Mouse (Mus musculus) stomach, embryonic 15.5 days (tissue): Measurements from ENCODE around the gene Fgr. TPM values are rescaled to one million over a fixed set of nuclear protein-coding genes. Genes with fewer than 3 reads are reported as not detected.

Source experiments
- ATAC-seq: fragments of 200-750 bp; cut with Nextera tagmentation; 2 replicates; pipeline ENCODE4 v1.8.0; 2017; ENCODE audit warnings: low read depth, moderate number of reproducible peaks, moderate TSS enrichment; ENCODE audit not compliant: insufficient read depth, low FRiP score
- H3K27ac ChIP-seq: fragments of 300-500 bp; sonication (generic); 2 replicates; pipeline ENCODE4 v1.5.1; 2015; ENCODE audit warnings: mild to moderate bottlenecking, inconsistent platforms
- H3K27me3 ChIP-seq: fragments of 300-500 bp; sonication (generic); replicated peaks from 2 replicates; pipeline ENCODE4 v1.6.1; 2015; ENCODE audit warnings: inconsistent platforms
- H3K36me3 ChIP-seq: fragments of 300-500 bp; sonication (generic); 2 replicates; pipeline ENCODE4 v1.6.1; 2015; ENCODE audit warnings: inconsistent platforms
- H3K4me1 ChIP-seq: fragments of 300-500 bp; sonication (generic); 2 replicates; pipeline ENCODE4 v1.6.1; 2015; ENCODE audit warnings: inconsistent platforms
- H3K4me2 ChIP-seq: fragments of 300-500 bp; sonication (generic); 2 replicates; pipeline ENCODE4 v1.6.1; 2015; ENCODE audit warnings: mild to moderate bottlenecking, inconsistent platforms
- H3K4me3 ChIP-seq: fragments of 300-500 bp; sonication (generic); replicated peaks from 2 replicates; pipeline ENCODE4 v1.5.1; 2015; ENCODE audit warnings: inconsistent platforms
- H3K9ac ChIP-seq: fragments of 300-500 bp; sonication (generic); 2 replicates; pipeline ENCODE4 v1.6.1; 2015; ENCODE audit warnings: inconsistent platforms
- H3K9me3 ChIP-seq: fragments of 300-500 bp; sonication (generic); 2 replicates; pipeline ENCODE4 v1.6.1; 2016; ENCODE audit warnings: inconsistent platforms
- WGBS: fragments of 180-500 bp; shearing (Covaris S2); methylation state at CpG from one replicate; pipeline ENCODE4 v1.1.7; 2015; 5-methylcytosine and 5-hydroxymethylcytosine counted together
- polyA plus RNA-seq: library from polyadenylated mRNA; unstranded; fragments of >200 nt; fragmentation: Nextera tagmentation; extraction: Ambion mirVana; gene quantifications from 2 replicates; pipeline ENCODE4 v1.2.1, GENCODE M21; 2015

The Fgr gene
- polyA plus RNA-seq, 1 experiment from 2014 or later, result 1.6 TPM

GRCm38 (mm10) chr4:132960864-132961639, 12.8 kb upstream of the Fgr start:
- Histone ChIP-seq H3K9me3 (no peaks in the 10 kb centered on the region), H3K27me3 (no peaks in the 10 kb centered on the region), H3K27ac (no peak overlapping the region; the same call in 1 of the 2 replicates), H3K4me1 (peaks cover 29% of the 10 kb centered on the region), H3K4me3 (no peak overlapping the region), H3K9ac (no peak overlapping the region), H3K4me2 (no peak overlapping the region), H3K36me3 (no peaks in the 10 kb centered on the region)
- ATAC-seq, result no peak
- 49% methylated on average over 13 of the region's 13 CpGs for WGBS

DNA sequence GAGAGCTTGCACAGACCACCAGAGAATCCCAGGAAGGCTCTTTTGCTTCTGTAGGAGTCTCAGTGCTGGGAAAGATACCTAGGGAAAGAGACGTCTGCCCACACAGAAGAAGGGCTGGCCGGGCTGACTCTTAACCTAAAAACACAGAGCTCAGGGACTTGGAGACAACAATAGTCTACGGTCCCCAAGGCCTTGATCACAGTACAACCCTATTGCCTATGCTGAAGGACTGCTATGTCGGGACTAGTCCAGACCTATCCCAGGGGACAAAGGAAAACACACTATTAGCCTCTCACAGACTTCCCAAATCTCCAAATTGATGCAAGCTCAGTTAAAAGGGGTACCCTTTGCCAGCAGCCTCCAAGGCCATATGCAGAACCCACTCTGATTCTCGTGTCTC, 12.0 kb upstream of the Fgr start:
- Histone ChIP-seq H3K9ac (no peak overlapping the region), H3K27ac (no peak overlapping the region), H3K4me2 (no peak overlapping the region), H3K4me3 (no peak overlapping the region), H3K4me1 (peaks cover 29% of the 10 kb centered on the region), H3K36me3 (no peaks in the 10 kb centered on the region), H3K27me3 (no peaks in the 10 kb centered on the region), H3K9me3 (no peaks in the 10 kb centered on the region)
- no peak for ATAC-seq
- 77% methylated on average over 5 of the region's 5 CpGs for WGBS

GRCm38 (mm10) chr4:132962628-132963027, 11.3 kb upstream of the Fgr start:
- H3K4me2 ChIP-seq, result no peak overlapping the region
- H3K4me3 ChIP-seq, result no peak overlapping the region
- no peak for ATAC-seq
- peaks cover 29% of the 10 kb centered on the region for H3K4me1 ChIP-seq
- 83% methylated on average over 4 of the region's 4 CpGs for WGBS
- no peak overlapping the region for H3K9ac ChIP-seq
- no peaks in the 10 kb centered on the region for H3K36me3 ChIP-seq
- no peaks in the 10 kb centered on the region for H3K9me3 ChIP-seq
- no peak overlapping the region for H3K27ac ChIP-seq
- H3K27me3 ChIP-seq, result no peaks in the 10 kb centered on the region

- ATAC-seq, result no peak
- H3K9ac ChIP-seq, result no peak overlapping the region
Observed at GRCm38 (mm10) chr4:132963436-132963835, 10.5 kb upstream of the Fgr start.

GRCm38 (mm10) chr4:132964064-132964463, 9.8 kb upstream of the Fgr start:
- Histone ChIP-seq H3K9ac (no peak overlapping the region), H3K27me3 (no peaks in the 10 kb centered on the region), H3K4me3 (no peak overlapping the region), H3K27ac (no peak overlapping the region), H3K9me3 (no peaks in the 10 kb centered on the region), H3K4me1 (peaks cover 26% of the 10 kb centered on the region), H3K36me3 (no peaks in the 10 kb centered on the region), H3K4me2 (no peak overlapping the region)
- 44% methylated on average over 3 of the region's 3 CpGs for WGBS
- no peak for ATAC-seq

More at GRCm38 (mm10) chr4:132963436-132963835, 10.5 kb upstream of the Fgr start:
- no peaks in the 10 kb centered on the region for H3K36me3 ChIP-seq
- no peak overlapping the region for H3K27ac ChIP-seq
- no peaks in the 10 kb centered on the region for H3K9me3 ChIP-seq
- H3K27me3 ChIP-seq, result no peaks in the 10 kb centered on the region
- no peak overlapping the region for H3K4me3 ChIP-seq
- H3K4me1 ChIP-seq, result peaks cover 33% of the 10 kb centered on the region
- WGBS, result 49% methylated on average over 2 of the region's 2 CpGs
- no peak overlapping the region for H3K4me2 ChIP-seq

DNA sequence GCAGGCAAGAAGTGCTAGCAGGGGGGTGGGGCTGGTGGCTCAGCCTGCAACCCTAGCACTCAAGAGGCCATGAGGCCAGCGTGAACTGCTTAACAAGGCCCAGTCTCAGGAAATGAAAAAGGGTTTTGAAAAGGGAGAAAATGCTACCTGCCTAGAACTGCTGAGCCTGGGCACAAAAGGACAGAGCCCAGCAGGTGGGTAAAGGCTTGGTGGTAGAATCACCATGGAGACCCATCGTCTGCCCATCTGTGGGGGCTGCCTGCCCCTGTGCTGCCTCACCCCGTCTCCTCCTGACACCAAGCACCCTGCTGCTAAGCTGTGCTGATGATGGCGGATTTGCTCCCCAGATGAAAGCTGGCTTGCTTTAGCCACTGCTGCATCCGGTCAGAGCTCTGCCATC, 9.4 kb upstream of the Fgr start:
- H3K9ac ChIP-seq, result no peak overlapping the region

GRCm38 (mm10) chr4:132968105-132968938, 5.6 kb upstream of the Fgr start:
- WGBS, result 40% methylated on average over 6 of the region's 6 CpGs
- Histone ChIP-seq H3K36me3 (no peaks in the 10 kb centered on the region), H3K27me3 (no peaks in the 10 kb centered on the region), H3K4me2 (no peak overlapping the region), H3K4me3 (no peak overlapping the region), H3K4me1 (0 out of 2 replicates have a peak, but pooled peaks cover 4% of the 10 kb centered on the region), H3K9ac (no peak overlapping the region), H3K9me3 (no peaks in the 10 kb centered on the region), H3K27ac (no peak overlapping the region)
- ATAC-seq, result no peak

More for the DNA sequence above, 9.4 kb upstream of the Fgr start:
- no peaks in the 10 kb centered on the region for H3K9me3 ChIP-seq
- H3K4me1 ChIP-seq, result peaks cover 22% of the 10 kb centered on the region
- H3K27me3 ChIP-seq, result no peaks in the 10 kb centered on the region
- whole genome bisulfite sequencing, result 53% methylated on average over 5 of the region's 5 CpGs
- no peak overlapping the region for H3K27ac ChIP-seq
- no peaks in the 10 kb centered on the region for H3K36me3 ChIP-seq
- no peak for ATAC-seq
- H3K4me3 ChIP-seq, result no peak overlapping the region
- H3K4me2 ChIP-seq, result no peak overlapping the region

- Histone ChIP-seq H3K4me3 (no peak overlapping the region), H3K36me3 (no peaks in the 10 kb centered on the region), H3K9me3 (no peaks in the 10 kb centered on the region), H3K4me1 (peaks cover 12% of the 10 kb centered on the region), H3K27ac (no peak overlapping the region), H3K27me3 (peaks cover 16% of the 10 kb centered on the region), H3K9ac (no peak overlapping the region), H3K4me2 (no peak overlapping the region)
- no peak for ATAC-seq
- WGBS, result 64% methylated on average over 6 of the region's 6 CpGs
Observed at GRCm38 (mm10) chr4:132971601-132972000, 2.3 kb upstream of the Fgr start.

DNA sequence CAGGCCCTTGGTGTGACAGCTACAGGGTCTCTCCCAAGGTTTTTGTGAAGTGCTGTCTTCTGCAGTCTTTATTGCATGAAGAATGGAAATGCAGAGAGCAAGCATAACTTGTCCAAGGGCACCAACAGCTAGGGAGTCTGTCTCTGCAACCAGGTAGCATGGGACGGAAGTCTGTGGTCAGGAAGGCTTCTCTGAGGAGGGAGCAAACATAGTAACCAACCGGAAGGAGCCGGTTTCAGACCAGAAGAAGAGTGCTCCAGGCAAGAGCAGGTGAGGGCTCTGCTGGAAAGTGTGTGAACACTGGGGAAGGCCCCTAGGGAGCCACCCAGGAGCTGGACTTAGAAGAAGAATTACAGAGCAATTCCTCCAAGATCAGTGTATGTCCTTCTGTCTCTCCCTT, 1.8 kb upstream of the Fgr start:
- WGBS, result 73% methylated on average over 3 of the region's 3 CpGs
- Histone ChIP-seq H3K27me3 (peaks cover 16% of the 10 kb centered on the region), H3K4me2 (no peak overlapping the region), H3K27ac (no peak overlapping the region), H3K36me3 (no peaks in the 10 kb centered on the region), H3K4me3 (no peak overlapping the region), H3K9me3 (no peaks in the 10 kb centered on the region), H3K4me1 (peaks cover 12% of the 10 kb centered on the region), H3K9ac (no peak overlapping the region)
- ATAC-seq, result no peak

DNA sequence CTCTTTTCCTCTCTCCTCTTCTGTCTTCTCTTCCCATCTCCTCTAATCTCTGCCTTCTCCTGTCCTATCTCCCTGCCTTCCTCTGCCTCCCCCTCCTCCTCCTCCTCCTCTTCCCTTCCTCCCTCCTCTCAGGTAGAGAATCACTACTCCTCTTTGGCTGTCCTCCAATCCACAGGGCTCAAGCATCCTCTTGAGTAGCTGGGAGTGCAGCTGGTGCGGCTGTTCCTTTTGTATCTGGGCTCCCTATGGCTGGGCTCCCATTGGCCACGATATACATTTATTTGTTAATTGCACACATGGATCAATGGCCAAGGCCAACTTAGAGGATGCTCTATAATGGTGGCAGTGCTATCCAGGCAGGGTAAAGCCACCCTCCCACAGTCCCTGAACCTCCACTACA, 1.3 kb upstream of the Fgr start:
- H3K4me1 ChIP-seq, result peaks cover 12% of the 10 kb centered on the region
- WGBS, result 38% methylated on average over 2 of the region's 2 CpGs
- no peaks in the 10 kb centered on the region for H3K36me3 ChIP-seq
- H3K27ac ChIP-seq, result no peak overlapping the region
- no peak overlapping the region for H3K4me3 ChIP-seq
- no peak overlapping the region for H3K9ac ChIP-seq
- H3K9me3 ChIP-seq, result no peaks in the 10 kb centered on the region
- H3K4me2 ChIP-seq, result no peak overlapping the region
- ATAC-seq, result no peak
- H3K27me3 ChIP-seq, result peaks cover 16% of the 10 kb centered on the region

DNA sequence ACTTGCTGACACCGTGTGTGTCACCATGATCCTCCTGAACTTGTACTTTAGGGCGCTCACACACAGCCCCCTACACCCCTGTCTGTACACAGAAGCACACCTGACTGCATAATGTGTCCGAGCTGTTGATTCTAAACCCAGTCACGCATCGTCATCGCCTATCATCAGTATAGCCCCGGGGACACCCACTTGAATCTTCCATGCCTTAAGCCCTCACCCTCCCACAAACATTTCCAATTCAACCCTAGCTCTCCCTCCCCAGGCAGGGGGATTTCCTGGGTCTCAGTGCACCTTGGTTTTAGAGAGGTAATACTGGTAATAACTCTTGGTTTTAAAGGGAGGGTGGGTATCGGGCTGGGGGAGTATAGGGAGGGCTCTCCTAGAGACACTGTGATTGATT, 709 bp upstream of the Fgr start:
- H3K27ac ChIP-seq, result no peak overlapping the region
- H3K9me3 ChIP-seq, result no peaks in the 10 kb centered on the region
- peaks cover 16% of the 10 kb centered on the region for H3K27me3 ChIP-seq
- no peaks in the 10 kb centered on the region for H3K36me3 ChIP-seq
- no peak overlapping the region for H3K4me3 ChIP-seq
- H3K4me2 ChIP-seq, result no peak overlapping the region
- ATAC-seq, result no peak
- WGBS, result 59% methylated on average over 8 of the region's 8 CpGs
- H3K4me1 ChIP-seq, result peaks cover 11% of the 10 kb centered on the region
- no peak overlapping the region for H3K9ac ChIP-seq

- no peak for ATAC-seq
- Histone ChIP-seq H3K9ac (no peak overlapping the region), H3K4me3 (peak overlapping the region; percentile 25), H3K27ac (0 out of 2 replicates have a peak overlapping the region, but pooled peaks have one; percentile 35), H3K9me3 (no peaks in the 10 kb centered on the region), H3K36me3 (no peaks in the 10 kb centered on the region), H3K4me1 (peaks cover 9% of the 10 kb centered on the region), H3K4me2 (peak overlapping the region; percentile 45), H3K27me3 (peaks cover 16% of the 10 kb centered on the region)
- 10% methylated on average over 15 of the region's 15 CpGs for WGBS
Observed at GRCm38 (mm10) chr4:132974904-132975303, 1.0 kb downstream of the Fgr start.
